In the genomic region with DNA sequence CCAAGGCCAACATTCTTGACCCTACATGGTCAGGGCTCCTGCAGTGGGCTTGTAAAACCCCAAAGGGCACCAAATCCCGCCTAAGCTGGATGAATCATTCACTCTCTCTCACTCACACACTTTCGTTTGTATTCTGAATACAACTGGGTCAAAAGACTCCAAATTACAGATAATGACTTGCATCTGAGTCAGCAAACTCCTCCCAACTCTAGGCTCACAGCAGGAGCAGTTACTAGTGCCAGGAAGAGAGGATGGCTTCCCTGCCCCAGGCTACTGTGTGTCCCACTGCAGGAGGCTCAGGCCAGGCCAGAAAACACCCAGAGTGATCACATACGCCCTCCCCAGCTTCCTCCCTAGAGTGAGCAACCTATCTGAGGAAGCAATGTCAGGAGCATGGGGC, we compare ENCODE assay signal across 8 mouse cellular contexts. TPM values are rescaled to one million over a fixed set of nuclear protein-coding genes. Genes with fewer than 3 reads are reported as not detected.
DNase-seq lines count a peak whose midpoint lies in the region; ATAC-seq and TF ChIP-seq lines count a peak whose summit lies in the region.

No protein-coding gene starts in this region.

- no peaks in the 10 kb centered on the region for H3K9me3 ChIP-seq in megakaryocyte, embryonic 14.5 days

- H3K4me1 ChIP-seq in megakaryocyte, embryonic 14.5 days: peaks cover 100% of the 10 kb centered on the region
- peaks cover 36% of the 10 kb centered on the region for H3K4me1 ChIP-seq in olfactory bulb, adult 2 months (ENCODE audit: control insufficient read depth, insufficient read depth, low read length)

- ATAC-seq in frontal cortex, adult (ENCODE audit: low TSS enrichment): peak; percentile 66
- ATAC-seq in megakaryocyte, adult 5-6 weeks (ENCODE audit: poor library complexity, severe bottlenecking): no peak

- H3K36me3 ChIP-seq in megakaryocyte, embryonic 14.5 days (replicated peaks; ENCODE audit: low read length): peaks cover 100% of the 10 kb centered on the region

- no peak for TF ChIP-seq CTCF in olfactory bulb, adult 2 months (IDR thresholded peaks at IDR 0.05; ENCODE audit: insufficient read depth, low read depth, low read length)

- DNase-seq in frontal cortex, postnatal 14 days (ENCODE audit: low spot score in 2 of 2): no peak
- peak; percentile 63 for DNase-seq in cerebellum, adult 11-12 months
- DNase-seq in layer of hippocampus, adult 9-10 months (ENCODE audit: low spot score): no peak
- DNase-seq in lung, postnatal 4 days: no peak

- H3K27me3 ChIP-seq in megakaryocyte, embryonic 14.5 days (replicated peaks): no peaks in the 10 kb centered on the region

- no peak for TF ChIP-seq POLR2A in olfactory bulb, adult 2 months (IDR thresholded peaks at IDR 0.05; ENCODE audit: insufficient read depth, low read depth, low read length)

- H3K4me3 ChIP-seq in megakaryocyte, embryonic 14.5 days (replicated peaks): peak overlapping the region; percentile 69
- H3K4me3 ChIP-seq in olfactory bulb, adult 2 months (ENCODE audit: insufficient read depth, low read depth, low read length): no peak overlapping the region

- WGBS in olfactory bulb, adult 2 months: 3% methylated on average over 3 of the region's 3 CpGs

- H3K27ac ChIP-seq in olfactory bulb, adult 2 months (ENCODE audit: insufficient read depth, low read depth, low read length): peak overlapping the region; percentile 76

RNA-seq across cellular contexts. Expression of a gene that starts 9.1 kb away (rescaled TPM):
- polyA plus RNA-seq in megakaryocyte, embryonic 14.5 days (2012; ENCODE audit: insufficient read depth, low replicate concordance): 69.3 and 92.0 TPM in 2 replicates
- total RNA-seq in megakaryocyte, adult 5-6 weeks (2015): 236 and 293 TPM in 2 replicates
- total RNA-seq in megakaryocyte, adult 5-6 weeks (2017): 418 and 442 TPM in 2 replicates
- 427 TPM in 1 of 2 replicates, not detected in the other for polyA plus RNA-seq in olfactory bulb, adult 2 months (2012; ENCODE audit: insufficient read depth, insufficient read length, low replicate concordance, missing spikeins)

RNA-seq across cellular contexts. Expression of a gene that starts 51.0 kb away (rescaled TPM):
- polyA plus RNA-seq in megakaryocyte, embryonic 14.5 days (2012; ENCODE audit: insufficient read depth, low replicate concordance): 0.91 and 1.1 TPM in 2 replicates
- 3.9 and 7.3 TPM in 2 replicates for total RNA-seq in megakaryocyte, adult 5-6 weeks (2015)
- 7.8 and 9.2 TPM in 2 replicates for total RNA-seq in megakaryocyte, adult 5-6 weeks (2017)
- polyA plus RNA-seq in olfactory bulb, adult 2 months (2012; ENCODE audit: insufficient read depth, insufficient read length, low replicate concordance, missing spikeins): not detected in 2 replicates
